ENCODE assay signal across 28 mouse cellular contexts in the genomic region with DNA sequence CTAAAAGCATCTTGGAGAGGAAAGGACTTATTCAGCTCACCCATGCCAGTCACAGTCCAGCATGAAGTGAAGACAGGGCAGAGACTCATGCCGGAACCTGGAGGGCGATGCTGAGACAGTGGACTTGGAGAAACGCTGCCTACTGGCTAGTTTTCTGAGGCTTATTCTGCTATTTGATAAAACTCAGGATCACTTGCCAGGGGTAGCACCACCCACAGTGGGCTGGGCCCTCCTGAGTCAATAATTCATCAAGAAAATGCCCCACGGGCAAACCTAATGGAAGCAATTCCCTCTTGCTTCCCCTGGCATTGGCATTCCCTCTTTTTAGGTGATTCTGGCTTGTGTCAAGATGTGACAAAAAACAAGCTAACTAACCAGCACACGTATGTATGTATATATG. TPM values are rescaled to one million over a fixed set of nuclear protein-coding genes. Genes with fewer than 3 reads are reported as not detected.
DNase-seq lines count a peak whose midpoint lies in the region; ATAC-seq and TF ChIP-seq lines count a peak whose summit lies in the region.
"Had no signal": no experiment of that assay in that cellular context is flagged by ENCODE, and none has a peak within 500 bp of the region (broad histone marks: within the 10 kb centered on the region; RNA-seq: fewer than 3 reads in every experiment).

No protein-coding gene starts in this region.

- H3K27ac ChIP-seq in intestine, embryonic 15.5 days: no peak overlapping the region
- no peak overlapping the region for H3K27ac ChIP-seq in cerebellum, adult 2 months (ENCODE audit: insufficient read depth, low read length)
- no peak overlapping the region for H3K27ac ChIP-seq in thymus, adult 2 months (ENCODE audit: control insufficient read depth, insufficient read depth, low read length)
- H3K27ac ChIP-seq: embryonic facial prominence, embryonic 10.5 days; embryonic facial prominence, embryonic 15.5 days; forebrain, embryonic 12.5 days; layer of hippocampus, adult 2 months; limb, embryonic 13.5 days; liver, embryonic 13.5 days had no signal

- H3K9me3 ChIP-seq in intestine, embryonic 15.5 days: no peaks in the 10 kb centered on the region
- H3K9me3 ChIP-seq: embryonic facial prominence, embryonic 10.5 days; embryonic facial prominence, embryonic 15.5 days; forebrain, embryonic 12.5 days; heart, embryonic 13.5 days; limb, embryonic 13.5 days; liver, embryonic 13.5 days had no signal

- H3K4me2 ChIP-seq in intestine, embryonic 15.5 days (replicated peaks): no peak overlapping the region
- H3K4me2 ChIP-seq: embryonic facial prominence, embryonic 15.5 days; forebrain, embryonic 12.5 days; heart, embryonic 13.5 days; limb, embryonic 13.5 days; liver, embryonic 13.5 days; midbrain, embryonic 11.5 days had no signal

- DNase-seq in adrenal gland, postnatal 10 days: peak; percentile 8
- DNase-seq in adrenal gland, postnatal 4 days (ENCODE audit: low spot score in 2 of 2): no peak
- DNase-seq in kidney, adult 9 months: peak; percentile 84
- peak; percentile 70 for DNase-seq in kidney, postnatal 36 days
- DNase-seq in cerebellum, adult 2 months: no peak
- no peak for DNase-seq in thymus, adult 2 months
- DNase-seq in thymus, adult 18-20 months: no peak
- DNase-seq: adrenal gland, adult 8-10 months; cerebellum, adult 11-12 months; cerebellum, postnatal 14 days; forebrain, postnatal 0 days; heart, postnatal 10 days; liver, embryonic 13.5 days; lung, adult 18-20 months; lung, postnatal 14 days; right cerebral cortex, adult 18-20 months; right cerebral cortex, postnatal 4 days had no signal

- 69% methylated on average over 5 of the region's 5 CpGs for WGBS in intestine, embryonic 15.5 days
- 83% methylated on average over 5 of the region's 5 CpGs for WGBS in cerebellum, adult 2 months
- WGBS in thymus, adult 2 months: 95% methylated on average over 5 of the region's 5 CpGs

- no peaks in the 10 kb centered on the region for H3K27me3 ChIP-seq in intestine, embryonic 15.5 days (replicated peaks)
- H3K27me3 ChIP-seq in cerebellum, adult 2 months (ENCODE audit: control insufficient read depth, insufficient read depth, low read length): no peaks in the 10 kb centered on the region; the same call in 1 of the 2 replicates
- H3K27me3 ChIP-seq in thymus, adult 2 months (ENCODE audit: control insufficient read depth, insufficient read depth, low read length): no peaks in the 10 kb centered on the region
- H3K27me3 ChIP-seq: CH12.LX; embryonic facial prominence, embryonic 15.5 days; forebrain, embryonic 12.5 days; heart, embryonic 13.5 days; limb, embryonic 13.5 days; liver, embryonic 13.5 days had no signal

- 0 out of 2 replicates have a peak, but pooled peaks have one; percentile 24 for ATAC-seq in intestine, embryonic 15.5 days
- ATAC-seq: forebrain, postnatal 0 days; hindbrain, embryonic 16.5 days; midbrain, embryonic 16.5 days had no signal

- H3K4me1 ChIP-seq in intestine, embryonic 15.5 days (replicated peaks): 0 out of 2 replicates have a peak, but pooled peaks cover 13% of the 10 kb centered on the region
- H3K4me1 ChIP-seq in cerebellum, adult 2 months (ENCODE audit: control insufficient read depth, insufficient read depth, low read length): no peaks in the 10 kb centered on the region
- H3K4me1 ChIP-seq in thymus, adult 2 months (replicated peaks; ENCODE audit: control insufficient read depth, insufficient read depth, low read length): peaks cover 9% of the 10 kb centered on the region
- H3K4me1 ChIP-seq: embryonic facial prominence, embryonic 10.5 days; embryonic facial prominence, embryonic 15.5 days; forebrain, embryonic 12.5 days; limb, embryonic 13.5 days had no signal

- H3K9ac ChIP-seq in intestine, embryonic 15.5 days: no peak overlapping the region
- H3K9ac ChIP-seq: embryonic facial prominence, embryonic 15.5 days; forebrain, embryonic 12.5 days; forebrain, postnatal 0 days; heart, embryonic 13.5 days; limb, embryonic 13.5 days; liver, embryonic 13.5 days had no signal

- no peak overlapping the region for H3K4me3 ChIP-seq in intestine, embryonic 15.5 days (replicated peaks)
- no peak overlapping the region for H3K4me3 ChIP-seq in cerebellum, adult 2 months (replicated peaks; ENCODE audit: insufficient read depth, low read depth, low read length)
- H3K4me3 ChIP-seq in thymus, adult 2 months (ENCODE audit: control insufficient read depth, insufficient read depth, low read length): no peak overlapping the region
- H3K4me3 ChIP-seq: embryonic facial prominence, embryonic 10.5 days; embryonic facial prominence, embryonic 15.5 days; forebrain, embryonic 12.5 days; heart, embryonic 13.5 days; layer of hippocampus, adult 2 months; limb, embryonic 13.5 days; liver, embryonic 13.5 days had no signal

- no peak for TF ChIP-seq CTCF in cerebellum, adult 2 months (IDR thresholded peaks at IDR 0.05; ENCODE audit: borderline replicate concordance, insufficient read depth, low read depth, low read length)
- no peak for TF ChIP-seq CTCF in thymus, adult 2 months (IDR thresholded peaks at IDR 0.05; ENCODE audit: borderline replicate concordance, control insufficient read depth, extremely low read depth, insufficient read depth, low read length, poor library complexity)

- TF ChIP-seq POLR2A in cerebellum, adult 2 months (IDR thresholded peaks at IDR 0.05; ENCODE audit: borderline replicate concordance, insufficient read depth, low read length): no peak
- TF ChIP-seq POLR2A in thymus, adult 2 months (IDR thresholded peaks at IDR 0.05; ENCODE audit: control insufficient read depth, extremely low read depth, insufficient read depth, low read length, poor library complexity): no peak

- H3K36me3 ChIP-seq in intestine, embryonic 15.5 days: no peaks in the 10 kb centered on the region
- H3K36me3 ChIP-seq in thymus, adult 2 months (ENCODE audit: control insufficient read depth, insufficient read depth, low read length): no peaks in the 10 kb centered on the region
- H3K36me3 ChIP-seq: embryonic facial prominence, embryonic 10.5 days; embryonic facial prominence, embryonic 15.5 days; forebrain, embryonic 12.5 days; heart, embryonic 13.5 days; limb, embryonic 13.5 days; liver, embryonic 13.5 days had no signal

RNA-seq across cellular contexts. Expression of gene Rreb1, which starts 38.1 kb away (rescaled TPM):
- 10 to 100 TPM; 57.4 to 74.8 TPM for total RNA-seq in adrenal gland, postnatal 10 days (2021)
- 10 to 100 TPM; 83.9 to 84.6 TPM for total RNA-seq in adrenal gland, postnatal 4 days (2021)
- 16.1 and 16.5 TPM in 2 replicates for polyA plus RNA-seq in intestine, embryonic 15.5 days (2015; fragmentation: Nextera tagmentation; extraction: Ambion mirVana)
- 39.2 and 43.8 TPM in 2 replicates for polyA plus RNA-seq in cerebellum, adult 2 months (2012; rRNA removed)
- polyA plus RNA-seq in thymus, adult 2 months (2012; rRNA removed): 37.5 and 46.9 TPM in 2 replicates

Comparison
In these comparisons a context has a peak if more than half of its experiments do, and no peak if none do; other contexts are left out.
1. DNase-seq: peak in adrenal gland, postnatal 10 days (single experiment), kidney, adult 9 months (single experiment) and kidney, postnatal 36 days (2 of 2); none in adrenal gland, postnatal 4 days (0 of 2), cerebellum, adult 2 months (0 of 2), thymus, adult 2 months (single experiment) and thymus, adult 18-20 months (0 of 2).